Mouse (Mus musculus): ENCODE measurements at regions not wholly inside any gene's neighbourhood (a gene's known extent, or its start where the extent isn't known, plus 50 kb on each side); places are given as distances from the start of the nearest gene placed in this dataset.

DNA sequence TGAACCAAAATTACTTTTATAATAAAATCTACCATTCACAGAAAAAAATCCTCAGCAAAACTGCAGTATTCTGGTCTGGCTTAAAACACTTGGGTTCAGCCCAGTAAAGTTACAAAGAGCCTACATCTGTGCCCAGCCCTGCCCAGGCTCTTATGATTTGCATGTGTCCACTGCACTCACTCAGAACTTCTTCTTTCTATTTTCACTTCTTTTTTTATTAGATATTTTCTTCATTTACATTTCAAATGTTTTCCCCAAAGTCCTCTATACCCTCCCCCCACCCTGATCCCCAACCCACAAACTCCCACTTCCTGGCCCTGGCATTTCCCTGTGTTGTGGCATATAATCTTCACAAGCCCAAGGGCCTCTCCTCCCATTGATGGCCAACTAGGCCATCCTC is 1442.4 kb upstream of the Tacstd2 start:
- Histone ChIP-seq H3K27me3 (replicated peaks) (no peaks in the 10 kb centered on the region), H3K4me3 (replicated peaks in 1 of 3; ENCODE audit: low read depth in 2 of 3, low read length in 2 of 3, poor library complexity in 1 of 3) (no peak overlapping the region), H3K4me1 (ENCODE audit: control insufficient read depth in 1 of 2, insufficient read depth in 2 of 2) (peaks cover 9 to 13% of the 10 kb centered on the region in 2 experiments; a peak in 3 of 4 replicates), H3K27ac (ENCODE audit: insufficient read depth, low read depth) (peak overlapping the region; percentile 71; the same call in 1 of the 2 replicates), H3K9me3 (replicated peaks; ENCODE audit: low read length) (no peaks in the 10 kb centered on the region), H3K9ac (ENCODE audit: insufficient read depth, low read depth) (no peak overlapping the region), H3K36me3 (replicated peaks in 1 of 2; ENCODE audit: control insufficient read depth in 1 of 2, insufficient read depth in 1 of 2, low read length in 1 of 2) (no peaks in the 10 kb centered on the region), H3K4me2 (ENCODE audit: insufficient read depth, low read depth, poor library complexity, severe bottlenecking) (no peak overlapping the region), H3K79me2 (replicated peaks; ENCODE audit: control insufficient read depth, extremely low read depth, insufficient read depth, poor library complexity, severe bottlenecking) (no peaks in the 10 kb centered on the region)
- dilution Hi-C loops (cut with MboI; ENCODE audit: extremely low pct_ligation_motif_present, extremely low pct_unique_long_range_greater_than_20kb, low sequenced_read_pairs) (no loop called here), in situ Hi-C loops (cut with MboI; ENCODE audit: low pct_ligation_motif_present, low pct_unique_long_range_greater_than_20kb, low sequenced_read_pairs) (no loop called here)
- DNase-seq (ENCODE audit: extremely low read depth): peak; percentile 52
- 0 out of 2 replicates have a peak, but pooled peaks have one; percentile 21 for TF ChIP-seq MAFK (IDR thresholded peaks at IDR 0.05; ENCODE audit: insufficient replicate concordance, low read length)
- no peak for TF ChIP-seq NELFE (IDR thresholded peaks at IDR 0.05; ENCODE audit: low read depth, low read length)
- no peak for TF ChIP-seq ZKSCAN1 (IDR thresholded peaks at IDR 0.05; ENCODE audit: borderline replicate concordance, low read depth, low read length)
- peak; percentile 81 for TF ChIP-seq TCF12 (IDR thresholded peaks at IDR 0.05; ENCODE audit: low read depth, low read length)
- TF ChIP-seq IRF4 (IDR thresholded peaks at IDR 0.05; ENCODE audit: low read depth, low read length): peak; percentile 94
- no peak for TF ChIP-seq PAX5 (IDR thresholded peaks at IDR 0.05; ENCODE audit: low read length)
- TF ChIP-seq EP300 (IDR thresholded peaks at IDR 0.05; ENCODE audit: low read length): peak; percentile 93
- TF ChIP-seq ZMIZ1 (IDR thresholded peaks at IDR 0.05; ENCODE audit: low read depth, low read length): no peak
- TF ChIP-seq MAX (IDR thresholded peaks at IDR 0.05; ENCODE audit: low read length): no peak
- TF ChIP-seq CHD1 (IDR thresholded peaks at IDR 0.05; ENCODE audit: low read depth, low read length): no peak
- no peak for TF ChIP-seq MYC (IDR thresholded peaks at IDR 0.05; ENCODE audit: low read depth, low read length)
- TF ChIP-seq POLR2A (IDR thresholded peaks at IDR 0.05; ENCODE audit: low read depth, low read length): no peak
- no peak for TF ChIP-seq MXI1 (IDR thresholded peaks at IDR 0.05; ENCODE audit: low read depth, low read length)
- no peak for TF ChIP-seq GABPA (IDR thresholded peaks at IDR 0.05; ENCODE audit: insufficient replicate concordance, low read depth, low read length)
- no peak for TF ChIP-seq JUND (conservative IDR thresholded peaks at IDR 0.05; ENCODE audit: low read depth, low read length)
- TF ChIP-seq UBTF (IDR thresholded peaks at IDR 0.05; ENCODE audit: low read depth, low read length): no peak
- no peak for TF ChIP-seq POLR2AphosphoS2 (IDR thresholded peaks at IDR 0.05; ENCODE audit: low read depth, low read length)
- no peak for TF ChIP-seq USF2 (conservative IDR thresholded peaks at IDR 0.05; ENCODE audit: low read depth, low read length)
- no peak for TF ChIP-seq RAD21 (IDR thresholded peaks at IDR 0.05; ENCODE audit: low read depth, low read length)
- no peak for TF ChIP-seq E2F4 (IDR thresholded peaks at IDR 0.05; ENCODE audit: insufficient replicate concordance, low read depth, low read length)
- no peak for TF ChIP-seq ZC3H11A (IDR thresholded peaks at IDR 0.05; ENCODE audit: low read depth, low read length)
- TF ChIP-seq ZNF384 (IDR thresholded peaks at IDR 0.05; ENCODE audit: low read depth, low read length): peak; percentile 34; the same call in 1 of the 2 replicates
- peak; percentile 80 for TF ChIP-seq CHD2 (IDR thresholded peaks at IDR 0.05; ENCODE audit: low read length)
- no peak for TF ChIP-seq NRF1 (IDR thresholded peaks at IDR 0.05; ENCODE audit: low read depth, low read length)
- TF ChIP-seq KAT2A (IDR thresholded peaks at IDR 0.05; ENCODE audit: insufficient replicate concordance, low read length): no peak
- no peak for TF ChIP-seq SIN3A (IDR thresholded peaks at IDR 0.05; ENCODE audit: low read length)
- no peak for TF ChIP-seq TBP (conservative IDR thresholded peaks at IDR 0.05; ENCODE audit: low read depth, low read length)
- no peak for TF ChIP-seq SMC3 (IDR thresholded peaks at IDR 0.05; ENCODE audit: low read depth, low read length)
- 0 out of 2 replicates have a peak, but pooled peaks have one; percentile 8 for TF ChIP-seq JUN (IDR thresholded peaks at IDR 0.05; ENCODE audit: insufficient read depth, low read depth, low read length)
- peak; percentile 69 for TF ChIP-seq MEF2A (IDR thresholded peaks at IDR 0.05; ENCODE audit: borderline replicate concordance, low read depth, low read length)
- TF ChIP-seq ETS1 (conservative IDR thresholded peaks at IDR 0.05; ENCODE audit: low read depth, low read length): peak; percentile 51
- TF ChIP-seq CTCF (conservative IDR thresholded peaks at IDR 0.05 in 1 of 2, IDR thresholded peaks at IDR 0.05 in 1 of 2; ENCODE audit: low read depth in 2 of 2, low read length in 2 of 2): no peak
- peak; percentile 30; the same call in 1 of the 2 replicates for TF ChIP-seq ELF1 (IDR thresholded peaks at IDR 0.05; ENCODE audit: low read depth, low read length)
- TF ChIP-seq MAZ (IDR thresholded peaks at IDR 0.05; ENCODE audit: low read depth, low read length): peak; percentile 75; the same call in 1 of the 2 replicates
- no peak for TF ChIP-seq HCFC1 (IDR thresholded peaks at IDR 0.05; ENCODE audit: low read depth, low read length)
- peak; percentile 48; the same call in 1 of the 2 replicates for TF ChIP-seq BHLHE40 (IDR thresholded peaks at IDR 0.05; ENCODE audit: low read depth, low read length)
- TF ChIP-seq RCOR1 (conservative IDR thresholded peaks at IDR 0.05; ENCODE audit: low read depth, low read length): peak; percentile 45; the same call in 1 of the 2 replicates
- no peak for TF ChIP-seq USF1 (IDR thresholded peaks at IDR 0.05; ENCODE audit: low read depth, low read length)

All from CH12.LX (cell line).